Mouse (Mus musculus): ENCODE results near the gene Rpl37a.

The Rpl37a gene

GRCm38 (mm10) chr1:72738946-72739680 lies 28.0 kb downstream of the Rpl37a start:
- DNase-seq (ENCODE audit: low spot score) = peak; percentile 30

GRCm38 (mm10) chr1:72739681-72740063 lies 28.6 kb downstream of the Rpl37a start:
- DNase-seq (ENCODE audit: low spot score) = peak; percentile 14

DNA sequence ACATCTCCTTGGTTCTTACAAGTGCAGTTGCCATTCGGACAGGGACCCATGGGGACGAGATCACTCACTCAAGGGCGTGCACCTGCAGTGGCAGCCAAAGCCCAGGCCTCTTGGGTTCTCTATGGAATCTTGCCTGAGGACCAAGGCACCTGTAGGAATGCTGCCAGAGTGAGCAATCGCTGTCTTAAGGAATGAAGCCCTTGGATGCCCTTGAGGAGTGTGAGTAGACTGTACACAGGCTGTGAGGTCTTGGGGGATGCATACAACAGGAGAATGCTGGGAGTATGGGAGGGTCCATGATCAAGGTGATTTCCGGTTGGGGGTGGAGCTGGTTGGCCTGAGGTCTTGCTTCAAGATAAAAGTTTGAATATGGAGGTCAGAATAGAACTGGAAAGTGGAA lies 30.3 kb downstream of the Rpl37a start:
- DNase-seq (ENCODE audit: low spot score) = no peak

DNA sequence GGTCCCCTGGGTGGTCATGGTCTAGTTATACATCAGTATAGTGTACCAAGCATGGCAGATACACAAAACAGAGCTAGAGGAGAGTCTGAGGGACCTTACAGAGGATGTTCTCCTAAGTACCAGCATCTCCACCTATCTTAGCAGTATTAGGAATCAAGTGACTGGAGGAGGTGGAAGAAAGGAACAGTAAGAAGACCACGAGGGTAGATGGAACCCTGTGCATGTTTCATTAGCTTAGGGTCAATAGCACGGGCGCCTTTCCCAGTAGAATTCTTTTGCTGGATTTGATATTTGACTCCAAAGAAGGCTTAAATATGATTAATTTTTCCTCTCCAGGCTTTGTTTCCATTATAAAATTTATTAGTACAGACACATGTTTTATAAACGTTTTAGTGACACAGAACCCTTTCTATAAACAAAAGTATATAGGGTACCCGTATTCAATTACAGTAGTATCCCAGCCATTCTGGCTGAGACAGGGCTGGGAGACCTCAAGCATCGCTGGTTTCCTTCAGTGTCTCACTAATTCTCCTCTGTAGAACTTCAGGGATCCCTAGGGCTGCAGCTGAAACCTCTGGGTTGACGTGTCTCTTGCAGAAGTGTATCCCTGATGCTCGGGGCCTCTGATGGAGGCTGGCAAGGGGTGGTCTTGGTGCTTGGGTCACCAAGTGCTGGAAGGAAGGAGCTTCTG lies 33.9 kb downstream of the Rpl37a start:
- no peak for DNase-seq (ENCODE audit: low spot score)

DNA sequence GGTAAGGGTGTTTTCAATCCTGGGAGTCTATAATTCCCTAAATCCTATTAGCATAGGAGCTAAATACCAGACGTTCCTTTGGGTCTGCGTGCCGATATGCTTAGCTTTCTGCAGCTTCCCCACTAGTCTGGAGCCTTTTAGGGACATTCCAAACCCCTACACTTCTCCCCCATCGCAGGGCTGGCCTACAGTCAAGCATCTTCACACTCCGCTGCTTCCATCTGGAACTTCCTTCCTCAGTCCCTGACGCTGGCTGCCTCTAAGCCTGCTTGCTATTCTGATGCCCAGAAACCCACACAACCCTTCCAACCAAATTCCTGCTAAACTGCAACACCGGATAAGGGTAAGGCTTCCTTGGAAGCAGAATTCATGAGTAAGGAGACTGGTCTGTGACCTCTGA lies 35.3 kb downstream of the Rpl37a start:
- no peak for DNase-seq (ENCODE audit: low spot score)

GRCm38 (mm10) chr1:72751371-72751781 lies 40.3 kb downstream of the Rpl37a start:
- DNase-seq (ENCODE audit: low spot score) = peak; percentile 18

- DNase-seq (ENCODE audit: low spot score) = no peak
These were observed 42.1 kb downstream of the Rpl37a start for GRCm38 (mm10) chr1:72753211-72753610.

GRCm38 (mm10) chr1:72755227-72755626 lies 44.1 kb downstream of the Rpl37a start:
- DNase-seq (ENCODE audit: low spot score) = no peak

GRCm38 (mm10) chr1:72755801-72756200 lies 44.7 kb downstream of the Rpl37a start:
- DNase-seq (ENCODE audit: low spot score) = no peak

DNA sequence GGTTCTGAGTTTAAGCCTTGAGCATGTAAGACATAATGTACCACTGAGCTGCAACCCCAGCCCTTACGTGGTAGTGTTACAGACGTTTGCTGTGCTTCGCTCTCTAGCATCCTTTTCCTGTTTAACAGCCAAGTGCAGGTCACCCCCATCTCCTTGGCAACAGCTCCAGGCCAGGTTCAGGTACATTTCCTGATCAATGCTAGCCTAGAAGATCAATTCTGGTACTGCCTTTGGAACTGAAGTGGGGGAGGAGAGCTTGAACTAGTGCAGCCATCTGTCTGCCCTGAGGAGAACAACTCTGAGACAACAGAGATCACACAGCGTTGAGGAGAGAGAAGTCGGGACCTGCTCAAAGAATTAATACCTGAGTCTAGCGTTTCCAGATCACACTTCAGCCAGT lies 48.7 kb downstream of the Rpl37a start:
- no peak for DNase-seq (ENCODE audit: low spot score)

Measured in ovary, postnatal 14 days (tissue).